Mouse (Mus musculus) ES-CJ7 (cell line): Measurements from ENCODE around the gene Tpm4.

Experiments used
- DNase-seq: peaks from one replicate; pipeline ENCODE4 v3.0.0; 2011; ENCODE audit warnings: low read depth, low spot score

Gene Tpm4

DNA sequence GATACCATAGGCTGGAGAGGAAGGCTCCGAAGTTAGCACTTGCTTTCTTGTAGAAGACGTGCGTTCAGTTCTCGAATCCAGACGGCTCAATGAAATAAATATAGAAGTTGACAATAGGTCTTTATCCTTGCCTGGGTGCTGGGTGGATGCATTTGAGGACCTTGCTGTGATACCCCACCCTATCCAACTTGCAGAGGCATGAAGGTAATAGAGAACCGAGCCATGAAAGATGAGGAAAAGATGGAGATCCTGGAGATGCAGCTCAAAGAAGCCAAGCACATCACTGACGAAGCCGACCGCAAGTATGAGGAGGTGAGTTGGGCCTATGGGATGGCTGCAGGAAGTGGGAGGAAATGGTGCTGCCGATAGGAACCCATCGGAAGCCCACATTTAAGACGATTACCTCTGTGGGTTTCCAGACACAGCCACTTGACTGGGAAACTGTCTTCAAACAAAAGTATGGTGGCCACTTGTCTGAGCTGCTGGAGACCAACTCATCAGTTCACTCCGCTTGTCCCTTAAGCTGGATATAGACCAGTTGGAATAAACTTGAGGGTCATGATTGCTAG is 8.6 kb downstream of the Tpm4 start:
- no peak for DNase-seq

DNA sequence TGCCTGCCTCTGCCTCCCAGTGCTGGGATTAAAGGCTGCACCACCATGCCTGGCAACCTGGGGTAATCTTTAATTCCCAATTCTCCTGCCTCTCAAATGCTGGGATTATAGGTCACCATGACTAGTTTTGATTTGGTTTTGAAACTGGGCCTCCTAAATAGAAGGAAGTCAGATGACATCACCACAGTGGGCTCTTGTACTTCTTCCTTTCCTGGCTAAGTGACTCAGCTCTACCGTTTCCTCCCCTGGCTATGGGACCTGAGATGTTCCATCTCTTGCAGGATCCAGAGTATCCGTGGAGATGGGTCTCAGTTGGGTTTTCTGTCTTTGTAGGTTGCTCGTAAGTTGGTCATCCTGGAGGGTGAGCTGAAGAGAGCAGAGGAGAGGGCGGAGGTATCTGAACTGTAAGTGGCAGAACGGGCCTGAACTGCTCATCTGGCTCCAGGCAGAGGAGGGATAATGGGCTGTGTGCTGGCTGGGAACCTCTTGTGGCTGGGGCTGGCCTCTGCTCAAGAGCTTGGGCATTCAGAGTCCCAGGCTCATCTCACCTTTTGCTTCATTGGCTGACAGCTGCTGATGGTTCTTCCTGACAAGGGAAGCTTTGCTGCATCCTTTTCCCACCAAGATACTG is 9.7 kb downstream of the Tpm4 start:
- DNase-seq: no peak

- no peak for DNase-seq
These were observed 10.7 kb downstream of the Tpm4 start for GRCm38 (mm10) chr8:72145511-72145910.

DNA sequence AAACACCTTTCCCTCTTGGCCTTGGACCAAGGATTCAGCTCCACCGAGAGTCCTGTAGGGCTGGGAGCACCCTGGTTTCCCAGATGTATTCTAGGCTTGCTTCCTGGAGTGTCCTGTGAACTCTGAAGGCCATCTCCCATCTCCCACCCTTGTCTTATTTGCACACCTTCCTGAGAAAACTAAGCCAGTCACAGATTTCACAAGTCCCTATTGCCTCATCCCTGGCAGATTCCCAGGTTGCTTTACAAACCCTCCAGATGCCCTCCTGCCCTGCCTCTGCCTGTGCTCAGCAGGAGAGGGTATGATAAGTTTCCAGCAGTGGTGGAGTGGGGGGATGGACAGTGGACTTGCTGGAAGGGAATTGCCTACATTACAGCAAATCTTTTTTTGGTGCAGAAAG is 11.3 kb downstream of the Tpm4 start:
- no peak for DNase-seq

DNA sequence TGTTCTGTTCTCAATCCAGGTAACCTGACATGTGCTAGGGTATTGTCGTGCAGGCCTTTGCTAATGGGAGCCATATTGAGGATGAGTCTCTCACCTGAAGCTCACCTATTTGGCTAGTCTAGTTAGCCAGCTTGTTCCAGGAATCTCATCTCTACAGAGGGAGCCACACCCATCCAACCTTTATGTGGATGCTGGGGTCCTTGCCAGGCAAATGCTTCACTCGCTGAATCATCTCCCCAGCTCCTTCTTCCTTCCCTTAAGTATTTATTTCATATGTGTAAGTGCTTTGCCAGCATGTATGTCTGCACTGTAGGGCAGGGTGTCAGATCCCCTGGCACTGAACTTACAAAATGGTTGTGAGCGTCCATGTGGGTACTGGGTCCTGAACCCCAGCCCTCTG is 11.8 kb downstream of the Tpm4 start:
- no peak for DNase-seq

DNA sequence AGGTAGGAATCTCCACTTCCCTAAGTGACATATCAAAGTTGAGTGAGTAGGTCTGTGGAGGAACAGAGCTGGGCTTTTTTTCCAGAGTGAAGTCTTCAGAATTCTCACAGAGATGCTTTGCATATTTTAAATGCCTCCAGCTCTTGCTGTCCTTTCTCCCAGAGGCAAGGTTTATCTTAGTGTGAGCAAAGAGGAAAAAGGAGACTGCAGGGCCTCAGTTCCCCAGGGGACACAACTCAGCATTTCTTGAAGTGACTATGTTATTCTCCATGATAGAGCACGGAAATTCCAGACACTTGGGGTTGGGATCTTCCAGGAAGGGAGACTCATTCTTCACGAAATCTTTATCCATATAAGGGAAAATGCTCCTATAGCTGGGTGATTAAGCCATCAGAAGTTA is 12.5 kb downstream of the Tpm4 start:
- no peak for DNase-seq

DNA sequence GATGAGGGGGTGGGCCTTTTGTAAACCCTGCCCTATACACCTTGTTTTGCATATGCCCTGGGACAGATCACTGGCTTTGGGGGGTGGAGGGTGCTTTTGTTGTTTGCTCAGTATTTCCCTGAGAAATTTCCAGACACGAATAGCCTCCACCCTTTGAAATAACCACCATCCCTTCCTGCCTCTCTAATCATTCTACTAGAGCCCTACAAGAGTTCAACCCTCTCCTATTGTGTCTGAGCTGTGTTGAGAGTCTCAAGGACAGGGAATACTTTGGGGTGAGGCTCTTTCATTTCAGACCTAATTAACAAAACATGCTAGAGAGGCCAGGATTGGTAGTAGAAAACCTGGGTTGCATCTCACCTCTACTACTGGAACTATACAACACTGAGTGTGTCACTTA is 14.3 kb downstream of the Tpm4 start:
- peak; percentile 45 for DNase-seq

GRCm38 (mm10) chr8:72151418-72152078 is 16.8 kb downstream of the Tpm4 start:
- DNase-seq: no peak

DNA sequence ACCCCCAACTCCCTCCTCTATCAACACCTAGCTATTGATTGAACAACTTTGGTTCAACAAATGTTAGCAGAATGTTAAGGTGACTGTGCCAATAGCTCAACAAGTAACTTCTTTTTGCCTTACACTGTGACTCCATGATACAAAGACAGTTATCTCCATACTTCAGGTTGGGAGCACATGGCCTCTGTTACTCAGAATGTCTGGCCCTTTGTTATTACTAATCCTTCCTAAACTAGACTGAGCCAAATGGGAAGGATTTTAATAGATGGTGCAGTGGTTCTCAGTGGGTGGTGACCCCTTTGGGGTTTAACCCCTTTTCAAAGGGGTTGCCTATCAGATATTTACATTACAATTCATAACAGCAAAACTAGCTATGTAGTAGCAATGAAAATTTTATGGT is 18.6 kb downstream of the Tpm4 start:
- no peak for DNase-seq

DNA sequence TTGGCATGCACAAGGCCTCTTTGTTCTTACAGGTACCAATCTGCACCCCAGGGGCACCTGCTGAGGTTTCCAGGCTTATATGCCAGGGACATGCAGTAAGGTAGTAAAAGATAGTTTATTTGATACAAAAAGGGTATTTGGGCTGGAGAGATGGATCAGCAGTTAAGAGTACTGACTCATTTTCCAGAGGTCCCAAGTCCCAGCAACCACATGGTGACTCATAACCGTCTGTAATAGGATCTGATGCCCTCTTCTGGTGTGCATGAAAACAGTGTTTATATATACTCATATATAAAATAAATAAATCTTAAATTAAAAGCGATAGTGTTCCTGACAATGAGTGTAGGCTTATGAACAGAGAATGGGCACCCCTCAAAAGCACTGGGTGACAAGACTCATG is 23.3 kb downstream of the Tpm4 start:
- no peak for DNase-seq

- no peak for DNase-seq
These were observed 24.0 kb downstream of the Tpm4 start for GRCm38 (mm10) chr8:72158726-72159125.

DNA sequence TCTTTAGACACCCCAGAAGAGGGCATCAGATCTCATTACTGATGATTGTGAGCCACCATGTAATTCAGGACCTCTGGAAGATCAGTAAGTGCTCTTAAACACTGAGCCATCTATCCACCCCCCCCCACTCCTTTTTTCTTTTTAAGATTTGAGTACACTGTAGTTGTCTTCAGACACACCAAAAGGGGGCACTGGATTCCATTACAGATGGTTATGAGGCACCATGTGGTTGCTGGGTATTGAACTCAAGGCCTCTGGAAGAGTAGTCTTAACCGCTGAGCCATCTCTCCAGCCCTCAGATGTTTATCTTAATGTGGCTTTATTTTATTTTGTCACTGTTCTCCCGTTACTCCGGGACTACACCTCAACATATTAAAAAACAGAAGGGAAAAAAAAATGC is 25.2 kb downstream of the Tpm4 start:
- DNase-seq: no peak

DNA sequence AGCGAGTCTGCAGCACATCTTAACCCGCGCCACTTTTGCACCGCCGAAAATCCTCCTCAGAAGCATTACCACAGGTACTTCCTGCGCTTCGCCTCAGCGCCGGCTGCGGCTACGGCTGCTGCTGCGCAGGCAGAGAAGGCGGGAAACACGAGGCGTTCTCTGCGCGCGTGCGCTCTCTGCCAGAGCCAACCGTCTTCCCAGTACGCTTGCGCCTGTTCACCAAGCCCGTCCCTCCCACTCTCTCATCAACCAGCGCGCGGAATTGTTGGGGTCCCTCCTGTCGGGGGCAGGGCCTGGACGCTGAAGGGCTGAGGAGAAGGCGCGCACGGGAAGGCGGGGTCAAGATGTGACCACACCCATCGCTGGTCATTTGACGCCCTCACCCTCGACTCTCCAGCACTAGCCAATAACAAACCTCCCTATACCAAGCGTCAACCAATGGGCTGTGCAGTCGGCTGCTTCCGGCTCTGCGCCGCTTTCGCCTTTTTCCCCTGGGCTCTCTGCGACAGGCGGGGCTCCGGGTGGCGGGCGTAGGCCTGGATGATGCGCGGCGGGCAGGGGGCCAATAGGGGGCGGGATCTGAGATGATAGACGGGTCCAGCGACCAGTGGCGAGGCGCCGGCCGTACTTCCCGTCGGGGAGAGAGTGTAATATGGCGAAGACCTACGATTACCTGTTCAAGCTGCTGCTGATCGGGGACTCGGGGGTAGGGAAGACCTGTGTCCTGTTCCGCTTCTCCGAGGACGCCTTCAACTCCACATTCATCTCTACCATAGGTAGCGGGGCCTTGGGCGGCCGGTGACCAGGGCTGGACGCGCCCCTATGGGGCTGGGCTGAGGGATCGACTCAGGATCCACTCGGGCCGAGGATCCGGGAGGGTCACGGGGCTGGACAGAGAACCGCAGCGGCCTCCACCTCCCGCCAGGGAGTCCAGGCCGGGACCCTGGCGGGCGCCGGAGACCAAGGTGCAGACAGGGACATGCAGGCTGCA is 26.2 kb downstream of the Tpm4 start, which contains the start of gene Rab8a:
Gene Rab8a (plus strand): TSS at position 494 of the 991 bp plus-strand sequence.
- peak; percentile 100 for DNase-seq

DNA sequence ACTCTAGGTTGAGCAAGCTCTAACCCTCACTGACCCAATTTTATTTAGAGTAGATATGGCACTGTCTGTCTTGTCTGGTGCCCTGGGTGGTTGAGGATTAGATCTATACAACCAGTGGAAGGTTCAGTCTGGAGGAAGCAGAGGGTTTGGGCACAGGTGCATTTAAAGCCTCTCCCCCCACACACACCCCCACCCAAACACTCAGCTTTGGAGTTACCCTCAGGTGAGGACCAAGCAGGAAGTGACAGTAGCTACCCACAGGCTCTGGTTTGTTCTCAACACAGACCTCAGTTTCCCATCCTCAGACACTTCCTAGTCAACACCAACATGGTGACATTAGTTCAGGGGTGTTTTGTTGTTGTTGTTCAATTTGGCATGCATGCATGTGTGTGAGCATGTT is 28.0 kb downstream of the Tpm4 start:
- DNase-seq: no peak

- no peak for DNase-seq
These were observed 34.4 kb downstream of the Tpm4 start for GRCm38 (mm10) chr8:72169098-72169668.

GRCm38 (mm10) chr8:72169681-72170249 is 35.0 kb downstream of the Tpm4 start:
- DNase-seq: no peak

GRCm38 (mm10) chr8:72177346-72177925 is 42.7 kb downstream of the Tpm4 start:
- peak; percentile 59 for DNase-seq

DNA sequence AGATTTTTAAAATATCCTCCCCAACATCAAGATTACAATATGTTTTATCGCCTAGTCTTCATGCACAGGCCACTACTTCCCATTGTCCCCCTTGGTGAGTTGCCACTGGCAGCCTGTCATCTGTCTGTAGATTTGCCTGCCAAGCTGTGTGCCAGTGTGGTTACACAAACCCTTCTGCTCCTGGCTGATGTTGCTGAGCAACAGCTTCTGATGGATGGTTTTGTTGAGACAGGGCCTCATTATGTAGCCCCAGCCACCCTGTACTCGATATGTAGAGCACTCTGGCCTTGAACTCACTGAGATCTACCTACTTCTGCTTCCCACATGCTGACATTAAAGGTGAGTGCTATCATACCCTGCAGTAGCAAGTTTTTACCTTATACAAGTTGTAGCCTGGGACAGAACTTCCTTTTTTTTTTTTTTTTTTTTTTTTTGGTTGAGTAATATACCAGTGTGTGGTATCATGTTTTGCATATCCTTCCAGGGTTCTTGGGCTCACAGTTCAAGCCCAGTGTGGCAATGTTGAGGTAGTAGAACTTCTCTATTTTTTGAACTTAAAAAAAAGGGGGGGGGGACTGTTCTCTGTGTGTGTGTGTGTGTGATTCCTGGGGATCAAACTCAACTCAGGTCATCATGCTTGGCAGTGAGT is 48.9 kb downstream of the Tpm4 start:
- no peak for DNase-seq

DNA sequence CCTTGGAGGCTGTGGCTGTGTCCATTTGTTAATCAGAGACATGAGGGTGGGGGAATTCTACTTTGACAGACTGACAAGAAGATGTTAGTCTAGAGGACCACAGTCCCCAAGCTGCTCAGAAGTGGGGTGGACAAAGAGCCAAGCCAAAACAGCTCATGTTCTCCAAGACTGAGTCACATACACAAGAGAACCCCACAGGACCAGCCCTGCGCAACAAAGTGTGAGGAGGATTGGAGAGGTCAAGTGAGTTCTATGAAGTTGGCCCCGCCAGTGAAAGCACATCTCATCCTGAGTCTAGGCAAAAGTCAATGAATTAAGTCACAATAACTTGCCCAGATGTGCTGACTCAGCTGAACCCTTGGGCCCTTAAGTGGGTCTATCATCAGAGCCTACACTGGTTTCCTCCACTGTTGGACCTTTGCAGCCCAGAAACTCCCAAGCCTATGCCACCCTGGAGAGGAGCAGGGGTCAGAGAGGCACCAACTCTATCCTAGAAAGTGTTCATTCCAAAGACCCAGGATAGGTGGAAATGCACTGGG is 53.1 kb downstream of the Tpm4 start:
- DNase-seq: no peak
